Mouse (Mus musculus) bone marrow macrophage, adult 2 months (primary cell): ENCODE data around the gene Abhd17a.

Experiments used
- CTCF ChIP-seq: IDR thresholded peaks from 2 replicates; pipeline ENCODE4 v1.5.1; 2012; ENCODE audit warnings: low read depth, mild to moderate bottlenecking, low read length, moderate library complexity
- POLR2A ChIP-seq: IDR thresholded peaks from 2 replicates; pipeline ENCODE4 v1.6.1; 2012; ENCODE audit warnings: mild to moderate bottlenecking, low read depth, low read length, borderline replicate concordance

DNA sequence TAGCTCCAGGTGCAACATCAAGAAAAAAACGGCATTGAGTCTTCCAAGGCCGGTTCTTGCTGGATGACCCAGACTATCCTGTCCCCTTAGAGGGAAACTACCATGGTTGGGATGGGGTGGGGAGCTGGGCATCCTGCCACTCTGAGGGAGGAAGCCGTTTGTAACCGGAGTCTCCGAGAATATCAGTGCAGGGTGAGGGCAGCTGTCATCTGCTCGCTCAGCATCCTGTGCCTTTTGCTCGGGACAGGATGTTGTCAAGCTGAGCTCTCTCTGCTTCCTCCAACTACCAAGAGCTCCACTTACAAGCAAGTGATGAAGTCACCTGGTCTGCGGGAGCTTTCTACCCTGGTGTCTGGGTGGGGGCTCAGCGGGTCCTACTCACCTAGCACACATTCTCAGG lies 28.0 kb upstream of the Abhd17a start:
- TF ChIP-seq CTCF (no peak), POLR2A (no peak)
